Mouse (Mus musculus) naive thymus-derived CD4-positive, alpha-beta T cell, adult 2 months (primary cell): Measurements from ENCODE around the gene Susd1.
A peak's percentile ranks its signal among the peaks of the same experiment; 100 is the strongest.

ENCODE experiments used
- DNase-seq: peaks from one replicate; pipeline ENCODE4 v3.0.0-alpha.2; 2011; ENCODE audit warnings: low read depth

The Susd1 gene

DNA sequence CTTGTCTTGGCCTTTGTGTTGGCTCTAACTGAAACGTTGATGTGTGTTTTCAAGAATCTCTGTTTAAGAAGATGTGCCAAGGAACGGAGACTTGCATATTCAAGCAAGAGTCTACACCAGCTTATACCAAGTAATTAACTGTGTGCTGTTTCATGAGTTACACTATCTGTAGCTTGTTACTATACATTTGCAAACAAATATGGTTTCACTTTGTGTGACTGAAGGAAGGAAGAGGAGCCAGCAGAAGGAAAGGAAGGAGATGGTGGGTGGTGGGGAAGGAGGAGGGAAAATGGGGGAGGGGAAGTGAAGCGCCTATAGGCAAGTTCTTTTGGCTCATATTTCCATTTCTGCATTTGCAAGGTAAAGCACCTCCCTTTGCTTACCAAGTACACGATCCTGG lies 58.0 kb downstream of the Susd1 start:
- no peak for DNase-seq

DNA sequence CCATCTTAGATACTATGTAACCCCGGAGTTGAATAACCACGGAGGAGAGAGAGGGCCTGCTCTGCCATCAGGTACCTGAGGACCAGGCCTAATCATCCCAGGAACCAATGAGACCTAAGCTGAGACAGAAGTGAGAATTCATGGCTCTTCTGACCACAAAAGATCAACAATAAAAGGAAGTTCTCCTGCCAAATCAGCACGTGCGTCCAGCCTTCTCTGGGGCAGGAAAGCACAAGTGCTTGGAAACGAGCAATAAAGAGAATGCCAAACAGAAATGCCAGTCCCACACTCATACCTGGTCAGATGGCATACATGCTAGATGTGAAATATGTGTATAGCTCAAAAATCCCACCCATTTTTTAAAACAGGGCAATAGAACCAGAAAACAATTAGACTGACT lies 58.6 kb downstream of the Susd1 start:
- DNase-seq = no peak

DNA sequence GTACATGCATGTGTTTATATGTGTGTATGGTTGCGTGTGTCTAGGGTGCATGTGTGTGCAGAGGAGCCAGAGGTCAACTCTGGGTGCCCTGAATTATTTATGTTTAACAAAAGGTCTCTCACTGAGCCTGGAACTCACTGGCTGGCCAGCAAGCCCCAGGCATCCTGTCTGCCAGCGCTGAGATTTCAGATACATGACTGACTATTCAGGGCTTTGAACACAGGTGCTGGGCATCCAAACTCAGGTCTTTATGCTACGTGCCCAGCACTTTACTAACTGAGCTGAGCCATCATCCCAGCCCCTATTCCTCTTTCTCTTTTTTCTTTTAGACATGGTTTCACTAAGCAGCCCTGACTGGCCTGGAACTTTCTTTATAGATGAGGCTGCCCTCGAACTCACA lies 59.8 kb downstream of the Susd1 start:
- no peak for DNase-seq

DNA sequence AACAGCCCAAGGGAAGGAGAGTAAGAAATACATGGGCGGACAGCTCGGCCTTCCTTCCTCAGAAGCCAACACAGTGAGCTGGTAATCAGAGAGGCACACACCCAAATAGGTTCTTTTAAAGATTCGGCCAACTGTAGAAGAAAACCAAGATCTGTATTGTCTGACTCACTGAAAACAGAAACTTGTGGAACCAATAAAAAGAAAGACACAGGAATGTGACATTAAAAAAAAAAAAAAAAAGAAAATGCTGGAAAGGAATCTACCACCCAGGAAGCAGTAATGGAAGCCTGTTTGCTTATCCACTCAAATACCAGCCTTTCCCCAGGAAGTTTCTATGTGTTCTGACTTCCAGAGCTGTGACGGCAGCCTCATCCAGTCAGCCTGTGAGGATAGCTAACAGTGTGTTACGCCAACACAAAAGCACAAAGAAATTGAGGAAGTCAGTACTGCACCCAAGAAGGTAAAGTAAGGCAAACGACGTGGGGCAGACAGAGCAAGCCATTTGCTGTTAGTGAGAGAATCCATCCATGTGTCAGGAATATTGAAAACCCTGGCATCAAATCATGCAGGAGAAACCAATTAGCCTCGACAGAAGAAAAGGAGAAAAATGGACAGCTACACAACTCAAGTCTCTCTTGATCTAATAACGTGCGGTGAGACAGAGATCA lies 64.0 kb downstream of the Susd1 start:
- no peak for DNase-seq

DNA sequence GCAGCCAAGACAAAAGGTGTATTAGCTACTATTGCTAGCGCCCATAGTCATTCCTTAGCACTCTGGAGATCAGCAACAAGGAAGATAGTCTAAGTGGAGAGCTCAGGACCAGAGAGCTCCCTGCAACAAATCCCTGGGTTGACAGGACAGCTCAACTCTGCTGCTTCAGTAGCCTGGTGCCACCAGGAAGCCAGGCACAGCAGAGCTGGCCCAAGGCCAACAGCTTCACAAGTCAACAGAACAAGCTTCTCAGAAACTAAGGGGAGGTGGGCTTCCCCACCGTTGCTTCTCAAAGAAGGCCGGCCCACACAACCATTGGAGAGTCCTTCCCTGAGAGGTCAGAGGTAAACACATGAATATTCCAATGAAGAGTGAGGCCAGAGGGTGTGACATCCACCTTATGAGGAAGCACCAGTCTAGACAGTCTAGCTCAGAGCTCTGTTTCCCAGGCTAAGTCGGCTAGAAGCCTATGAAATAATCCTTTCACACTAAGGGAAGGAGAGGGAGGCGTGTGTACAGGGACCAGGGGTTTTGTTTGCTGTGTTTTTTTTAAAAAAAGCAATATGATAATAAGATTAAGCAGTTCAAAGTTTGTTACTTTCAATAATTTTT lies 65.8 kb downstream of the Susd1 start:
- no peak for DNase-seq

DNA sequence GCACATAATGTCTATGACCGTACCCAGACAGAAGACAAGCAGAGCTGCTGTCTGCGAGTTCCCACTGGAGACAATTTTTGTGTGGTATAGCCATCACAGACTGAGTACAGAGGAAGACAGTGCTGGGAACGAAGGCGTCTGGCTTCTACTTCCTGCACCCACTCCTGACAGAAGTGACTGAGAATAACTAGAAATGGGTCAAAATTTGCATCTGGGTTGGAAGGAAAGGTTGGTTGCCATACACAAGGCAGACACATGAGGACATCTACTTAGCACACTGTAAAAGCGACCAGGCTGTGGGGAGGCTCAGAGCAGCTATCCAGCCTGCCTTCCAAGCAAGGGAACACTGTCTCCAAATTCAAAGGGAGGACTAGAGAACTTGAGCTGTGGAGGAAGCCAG lies 66.5 kb downstream of the Susd1 start:
- DNase-seq = no peak

DNA sequence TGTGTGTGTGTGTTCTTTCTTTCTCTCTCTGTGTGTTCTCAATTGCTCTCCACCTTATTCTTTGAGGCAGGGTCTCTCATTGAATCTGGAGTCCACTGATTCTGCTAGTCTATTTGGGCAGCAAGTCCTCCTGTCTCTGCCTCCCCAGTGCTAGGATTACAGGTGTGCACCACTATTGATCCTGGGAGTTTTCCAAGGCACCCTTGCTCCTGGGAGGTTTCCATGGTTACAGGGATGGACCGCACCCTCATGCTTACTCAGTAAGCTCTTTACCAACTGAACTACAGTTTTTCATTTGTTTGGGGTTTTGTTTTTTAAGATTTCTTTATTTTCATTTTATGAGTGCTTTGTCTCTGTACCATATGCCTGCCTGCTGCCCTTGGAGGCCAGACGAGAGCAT lies 68.5 kb downstream of the Susd1 start:
- DNase-seq = no peak

DNA sequence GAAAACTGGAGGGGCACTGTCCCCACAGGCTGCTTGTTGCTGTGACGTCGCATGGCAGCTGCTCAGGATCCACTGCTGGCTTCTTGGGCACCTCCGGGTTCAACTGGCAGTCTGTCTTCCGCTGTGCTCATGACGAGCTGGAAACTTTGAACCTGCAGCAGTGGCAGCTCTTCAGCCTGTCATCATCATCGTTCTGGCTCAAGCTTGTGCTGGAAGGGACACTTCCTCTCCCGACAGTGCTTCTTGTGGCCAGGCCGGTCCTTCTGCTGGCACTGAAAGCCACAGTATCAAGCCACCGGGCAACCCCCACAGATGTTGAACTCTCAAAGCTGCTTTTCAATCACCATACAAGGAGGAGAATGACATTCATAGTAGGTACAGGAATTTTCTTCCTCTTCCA lies 70.3 kb downstream of the Susd1 start:
- no peak for DNase-seq

DNA sequence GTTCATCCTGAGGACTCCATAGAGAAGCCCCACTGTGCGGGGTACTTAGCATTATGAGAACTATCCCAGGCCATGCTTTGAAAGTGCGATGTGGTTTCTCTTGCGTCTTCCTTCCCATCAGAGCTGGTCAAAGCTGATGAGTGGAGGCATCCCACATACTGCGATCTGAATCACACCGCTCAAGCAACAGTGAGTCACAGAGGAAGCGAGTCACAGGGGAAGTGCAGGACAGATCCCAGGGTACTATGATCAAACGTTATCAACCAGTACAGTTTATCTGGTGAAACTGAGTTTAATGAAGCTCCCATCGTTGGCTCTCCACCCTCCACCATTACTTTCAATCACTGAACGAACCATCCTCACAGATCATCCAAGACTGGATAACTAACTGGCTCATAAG lies 72.2 kb downstream of the Susd1 start:
- no peak for DNase-seq

DNA sequence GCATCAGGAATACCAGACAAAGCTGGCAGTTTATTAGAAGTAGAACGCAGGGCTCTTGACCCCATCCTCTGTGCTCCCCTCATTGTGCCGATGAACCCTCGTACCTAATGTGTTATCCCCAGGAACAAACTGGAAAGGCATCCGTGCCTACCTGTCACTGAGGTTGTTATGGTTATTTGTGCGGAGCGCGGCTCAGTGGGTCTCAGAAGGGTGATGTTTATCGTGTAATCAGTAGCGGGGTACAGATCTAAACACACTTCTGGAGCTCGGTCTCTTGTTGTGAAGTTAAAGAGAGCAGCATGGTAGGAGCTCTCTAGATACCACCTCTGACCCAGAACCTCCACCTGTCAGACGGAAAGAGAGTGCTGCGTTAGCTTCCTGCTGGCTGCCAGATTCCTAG lies 72.9 kb downstream of the Susd1 start:
- DNase-seq = no peak

DNA sequence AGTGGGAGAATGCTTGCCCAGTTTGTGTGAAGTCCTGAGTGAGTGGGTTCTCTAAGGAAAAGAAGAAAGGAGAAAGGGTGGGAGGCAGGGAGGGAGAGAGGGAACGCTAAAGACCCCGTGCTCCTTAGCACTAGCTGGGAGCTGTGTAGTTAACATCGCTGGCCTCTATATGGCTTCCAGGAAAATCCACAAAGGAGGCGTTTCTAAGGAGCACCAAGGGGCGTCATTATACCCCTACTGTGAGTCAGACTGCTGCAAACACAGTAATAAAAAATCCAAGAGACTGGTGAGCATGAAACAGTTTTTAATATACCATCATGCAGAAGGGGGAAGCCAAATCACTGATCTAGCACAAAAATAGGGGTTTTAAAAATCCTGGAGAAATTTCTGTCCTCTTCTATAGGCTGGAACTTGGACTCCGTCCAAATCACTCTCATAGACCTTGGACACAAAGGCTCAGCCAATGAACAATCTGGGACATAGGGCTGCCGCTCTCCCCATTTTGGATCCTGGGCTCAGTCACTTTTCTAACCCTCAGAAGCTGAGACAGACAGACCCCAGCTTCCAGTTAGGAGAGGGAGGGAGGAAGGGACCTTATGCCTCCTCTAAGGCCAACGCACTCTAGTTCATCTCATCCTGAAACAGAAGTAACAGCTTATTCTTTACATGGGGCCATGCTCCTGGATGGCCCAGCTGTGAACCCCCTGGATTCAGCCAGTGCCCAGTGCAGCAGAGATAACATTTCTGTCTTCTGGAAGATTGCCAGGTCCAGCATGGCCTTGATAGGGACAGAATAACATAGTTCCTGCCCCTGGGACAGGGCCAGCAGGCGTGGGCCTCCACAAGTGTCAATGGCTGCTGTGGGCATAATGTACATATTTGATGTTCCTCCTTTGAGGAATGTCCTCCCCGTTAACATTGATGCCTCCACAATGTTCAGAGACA lies 73.9 kb downstream of the Susd1 start:
- no peak for DNase-seq

DNA sequence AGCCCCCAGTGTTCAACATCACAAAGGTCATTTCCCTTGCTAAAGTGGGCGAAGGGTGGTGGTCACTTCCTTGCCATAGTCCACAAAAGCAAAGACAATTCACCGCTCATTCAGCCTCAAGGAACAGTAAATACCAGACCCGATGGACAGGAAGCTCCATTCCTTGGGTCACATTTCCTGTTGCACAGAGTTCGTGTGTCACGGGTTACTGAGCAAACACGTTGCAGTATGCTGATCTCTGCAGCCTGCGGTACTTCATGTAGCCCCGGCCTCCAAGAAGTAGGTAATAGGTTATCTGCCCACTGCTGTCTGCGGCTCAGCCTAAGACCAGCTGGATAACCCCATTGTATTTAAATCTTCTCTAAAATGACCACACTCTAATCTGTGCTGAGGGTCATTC lies 75.4 kb downstream of the Susd1 start:
- no peak for DNase-seq

DNA sequence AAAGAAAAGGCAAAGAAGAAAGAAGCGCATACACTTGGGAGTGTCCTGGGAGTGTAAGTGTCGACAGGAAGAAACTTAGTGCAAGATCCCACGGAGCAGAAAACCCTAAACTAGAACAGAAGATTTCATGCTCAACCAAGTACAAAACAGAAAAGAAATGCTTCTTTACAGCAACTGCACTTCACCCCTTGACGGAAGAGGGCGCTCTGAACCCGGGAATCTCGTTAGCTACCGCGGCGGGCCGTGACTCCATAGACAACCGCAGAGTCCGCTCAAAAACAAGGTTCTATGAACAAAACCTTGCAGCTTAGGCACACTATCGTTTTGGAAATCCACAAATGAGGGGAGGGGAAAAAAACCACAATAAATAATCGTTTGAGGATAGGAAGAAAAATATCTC lies 77.7 kb downstream of the Susd1 start:
- peak; percentile 88 for DNase-seq

DNA sequence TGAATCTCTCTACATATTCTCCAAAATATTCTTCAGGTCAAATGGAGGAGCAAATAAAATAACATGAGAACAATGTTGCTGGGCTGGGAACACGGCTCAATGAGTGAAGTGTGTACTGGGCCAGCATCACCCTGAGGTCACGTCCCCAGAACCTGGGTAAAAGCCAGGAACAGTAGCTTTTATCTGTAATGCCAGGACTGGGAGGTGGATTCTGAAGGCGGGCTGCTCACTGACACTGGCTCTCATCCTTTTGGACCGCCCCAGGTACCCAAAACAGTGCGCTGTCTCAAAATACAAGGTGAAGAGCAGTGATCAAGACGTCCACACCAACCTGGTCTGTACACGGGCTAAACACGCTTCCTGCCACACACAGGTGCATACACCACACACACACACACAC lies 78.5 kb downstream of the Susd1 start:
- DNase-seq = no peak

DNA sequence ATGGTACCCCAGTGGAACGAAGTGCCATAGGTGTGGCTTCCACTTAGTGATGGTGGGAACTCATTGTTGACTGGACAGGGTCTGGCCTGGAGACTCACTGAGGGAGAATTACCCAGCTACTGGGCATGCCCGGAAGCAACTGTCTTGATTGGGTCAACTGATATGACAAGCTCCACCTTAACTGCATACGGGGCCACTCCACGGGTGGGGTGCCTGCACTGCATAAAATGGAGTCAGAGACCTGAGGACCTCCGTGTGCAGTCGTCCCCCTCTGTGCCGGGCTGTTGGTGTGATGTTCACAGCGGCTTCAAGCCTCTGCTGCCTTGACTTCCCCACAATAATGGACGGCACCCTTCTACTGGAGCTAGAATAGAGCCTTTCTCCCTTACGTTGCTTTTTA lies 79.5 kb downstream of the Susd1 start:
- DNase-seq = no peak

DNA sequence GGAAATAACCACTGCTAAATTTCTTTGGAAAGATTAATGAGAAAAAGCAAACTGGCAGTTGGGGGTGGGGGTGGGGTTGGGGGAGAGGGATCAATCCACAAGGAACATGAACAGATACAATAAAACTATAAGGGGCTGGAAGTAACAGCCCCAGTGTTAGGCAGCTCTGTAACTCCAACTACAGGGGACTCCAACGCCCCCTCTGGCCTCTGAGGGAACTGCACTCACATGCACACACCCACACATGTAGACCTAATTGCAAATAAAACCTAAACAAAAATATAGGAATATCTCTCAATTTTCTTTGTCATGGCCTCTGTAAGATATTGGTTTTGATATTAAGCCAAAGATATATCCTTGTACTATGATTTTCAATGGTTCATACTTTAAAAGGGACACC lies 83.0 kb downstream of the Susd1 start:
- DNase-seq = no peak

DNA sequence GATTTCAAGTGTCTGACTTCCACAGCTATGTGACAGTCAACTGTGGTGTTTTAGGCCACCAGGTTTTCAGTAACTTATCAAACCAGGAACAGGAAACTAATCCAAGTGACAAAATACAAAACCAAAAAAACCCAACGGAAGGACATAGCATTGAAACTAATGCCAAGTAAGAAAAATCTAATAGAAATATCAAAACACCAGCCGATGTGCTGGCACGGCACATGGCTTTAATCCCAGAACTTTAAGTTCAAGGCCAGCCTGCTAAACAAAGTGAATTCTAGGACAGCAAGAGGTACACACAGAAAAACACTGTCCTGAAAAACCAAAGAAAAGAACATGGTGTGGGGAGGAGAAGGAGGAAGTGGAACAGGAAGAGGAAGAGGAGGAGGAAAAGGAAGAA lies 83.8 kb downstream of the Susd1 start:
- no peak for DNase-seq

DNA sequence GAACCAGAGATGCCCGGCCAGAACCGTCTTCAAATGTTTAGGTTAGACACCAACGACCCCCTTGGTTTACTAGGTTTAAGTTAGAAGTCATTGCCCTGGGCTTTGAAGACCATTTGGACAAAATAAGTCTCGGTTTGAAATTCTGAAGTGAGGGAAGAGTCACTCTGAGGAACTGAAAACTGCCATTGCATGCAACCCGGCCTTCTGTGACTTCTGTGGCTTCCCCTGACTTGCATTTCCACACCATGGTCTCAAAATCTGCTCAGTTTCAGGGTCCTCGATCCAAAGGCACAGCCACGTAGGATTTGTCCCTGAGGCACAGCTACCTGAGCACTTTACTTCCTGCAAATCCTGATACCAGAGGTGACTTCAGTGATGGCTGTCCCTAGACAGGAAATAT lies 86.5 kb downstream of the Susd1 start:
- no peak for DNase-seq

DNA sequence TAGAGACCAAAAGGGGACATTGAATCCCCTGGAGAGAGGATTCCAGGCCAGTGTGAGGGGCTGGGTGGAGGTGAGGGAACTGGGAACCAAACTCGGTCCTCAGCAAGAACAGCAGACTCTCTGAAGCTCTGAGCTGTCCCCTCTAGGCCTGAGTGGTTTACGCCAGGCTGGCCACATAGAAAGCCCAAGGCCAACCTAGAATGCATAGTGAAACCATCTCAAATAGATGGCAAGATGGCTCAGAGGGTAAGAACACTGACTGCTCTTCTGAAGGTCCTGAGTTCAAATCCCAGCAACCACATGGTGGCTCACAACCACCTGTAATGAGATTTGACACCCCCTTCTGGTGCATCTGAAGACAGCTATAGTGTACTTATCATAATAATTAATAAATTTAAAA lies 88.1 kb downstream of the Susd1 start:
- DNase-seq = no peak

DNA sequence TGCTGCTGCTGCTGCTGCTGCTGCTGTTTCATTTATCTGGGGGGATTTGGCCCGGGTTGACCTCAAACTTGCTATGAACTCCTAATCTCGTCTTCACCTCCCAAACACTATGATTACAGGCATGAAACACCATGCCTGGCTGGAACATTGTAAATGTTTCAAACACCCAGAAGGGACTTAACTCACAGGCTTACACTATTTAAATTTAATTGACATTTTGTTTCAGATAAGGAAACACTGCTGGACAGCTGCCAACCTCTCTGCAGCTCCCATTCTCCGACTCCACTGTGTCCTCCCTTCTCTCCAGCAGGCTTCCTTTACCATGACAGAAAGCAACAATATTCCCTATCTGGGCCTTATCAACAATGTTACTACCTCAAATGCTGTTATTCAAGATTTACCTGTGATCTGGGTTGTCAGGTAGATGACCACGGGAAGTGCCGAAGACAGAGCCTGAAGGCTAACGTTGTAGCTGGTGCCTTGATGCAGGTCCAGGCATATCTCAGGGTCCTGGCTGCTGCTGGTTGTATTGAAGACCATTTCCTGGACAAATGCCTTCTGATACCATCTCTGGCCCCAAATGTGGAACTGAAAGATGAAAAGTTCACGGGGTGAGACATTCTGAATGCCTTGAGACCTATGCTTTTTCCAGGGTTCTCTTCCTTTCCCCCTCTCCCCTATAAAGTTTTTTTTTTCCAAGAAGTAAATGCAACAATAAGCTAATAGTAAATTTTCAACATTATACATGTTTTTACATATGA lies 88.8 kb downstream of the Susd1 start:
- DNase-seq = no peak

DNA sequence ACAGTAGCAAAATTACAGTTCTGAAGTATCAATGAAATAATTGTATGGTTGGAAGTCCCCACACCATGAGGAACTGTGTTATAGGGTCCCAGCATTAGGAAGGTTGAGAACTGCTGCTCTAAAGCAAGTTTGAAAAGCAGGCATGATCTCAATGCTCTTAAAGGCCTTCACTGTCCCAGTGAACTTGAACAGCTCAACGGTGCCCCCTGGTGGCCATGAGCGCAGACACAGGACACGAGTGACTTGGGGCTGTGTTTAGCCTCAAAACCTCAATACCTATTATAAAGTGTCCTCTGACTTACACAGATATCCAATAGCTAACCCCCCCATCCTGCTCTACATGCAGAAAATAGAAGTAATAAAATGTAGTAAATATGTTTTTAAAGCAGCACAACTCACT lies 97.7 kb downstream of the Susd1 start:
- peak; percentile 94 for DNase-seq

DNA sequence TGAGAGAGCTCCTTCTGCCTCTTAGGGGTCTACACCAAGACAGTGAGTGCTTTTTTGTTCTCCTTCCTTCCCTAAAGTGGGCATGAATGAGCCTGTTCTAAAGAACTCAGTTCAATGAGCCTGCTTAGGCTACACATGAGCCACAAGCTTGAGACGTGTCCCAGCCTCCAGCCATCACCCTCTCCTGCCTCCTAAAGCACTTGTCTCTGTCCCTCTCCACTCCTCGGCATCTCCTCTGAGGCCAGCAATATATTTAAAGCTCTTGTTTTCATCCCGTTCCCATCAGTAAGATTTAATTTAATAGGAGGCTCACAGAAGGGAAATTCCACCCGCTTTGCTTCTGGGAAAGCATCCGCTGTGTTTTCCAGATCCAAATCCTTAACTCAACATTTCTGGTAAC lies 98.4 kb downstream of the Susd1 start:
- DNase-seq = peak; percentile 44
